Mouse (Mus musculus) midbrain, embryonic 12.5 days (tissue): ENCODE results near the gene Il12a. TPM values are rescaled to one million over a fixed set of nuclear protein-coding genes. Genes with fewer than 3 reads are reported as not detected.

ENCODE experiments used
- ATAC-seq: fragments of 200-750 bp; cut with Nextera tagmentation; 2 replicates; pipeline ENCODE4 v1.8.0; 2017; ENCODE audit warnings: low read depth, moderate TSS enrichment, moderate library complexity; ENCODE audit not compliant: low FRiP score
- H3K27ac ChIP-seq: fragments of 300-500 bp; sonication (generic); replicated peaks from 2 replicates; pipeline ENCODE4 v1.5.1; 2016; ENCODE audit warnings: mild to moderate bottlenecking
- H3K27me3 ChIP-seq: fragments of 300-500 bp; sonication (generic); 2 replicates; pipeline ENCODE4 v1.6.1; 2016; ENCODE audit warnings: mild to moderate bottlenecking
- H3K36me3 ChIP-seq: fragments of 300-500 bp; sonication (generic); 2 replicates; pipeline ENCODE4 v1.6.1; 2016
- H3K4me1 ChIP-seq: fragments of 300-500 bp; sonication (generic); 2 replicates; pipeline ENCODE4 v1.6.1; 2016
- H3K4me2 ChIP-seq: fragments of 300-500 bp; sonication (generic); replicated peaks from 2 replicates; pipeline ENCODE4 v1.6.1; 2016; ENCODE audit warnings: mild to moderate bottlenecking, moderate library complexity
- H3K4me3 ChIP-seq: fragments of 300-500 bp; sonication (generic); 2 replicates; pipeline ENCODE4 v1.5.1; 2016; ENCODE audit warnings: mild to moderate bottlenecking
- H3K9ac ChIP-seq: fragments of 300-500 bp; sonication (generic); replicated peaks from 2 replicates; pipeline ENCODE4 v1.6.1; 2016; ENCODE audit warnings: mild to moderate bottlenecking, moderate library complexity
- H3K9me3 ChIP-seq: fragments of 300-500 bp; sonication (generic); 2 replicates; pipeline ENCODE4 v1.6.1; 2016; ENCODE audit warnings: mild to moderate bottlenecking
- WGBS: fragments of 180-500 bp; shearing (Covaris S2); methylation state at CpG from one replicate; pipeline ENCODE4 v1.1.7; 2016; 5-methylcytosine and 5-hydroxymethylcytosine counted together
- polyA plus RNA-seq: library from polyadenylated mRNA; unstranded; fragments of >200 nt; fragmentation: Nextera tagmentation; extraction: Ambion mirVana; gene quantifications from 2 replicates; pipeline ENCODE4 v1.2.1, GENCODE M21; 2016

Il12a gene
- polyA plus RNA-seq, 1 experiment from 2014 or later, result not detected

GRCm38 (mm10) chr3:68667852-68668251 lies 22.6 kb upstream of the Il12a start:
- WGBS, result 93% methylated on average over 1 of the region's 1 CpGs
- ATAC-seq, result no peak
- Histone ChIP-seq H3K27ac (no peak overlapping the region), H3K36me3 (no peaks in the 10 kb centered on the region), H3K4me1 (no peaks in the 10 kb centered on the region; the same call in 1 of the 2 replicates), H3K4me3 (no peak overlapping the region), H3K9me3 (no peaks in the 10 kb centered on the region), H3K4me2 (no peak overlapping the region), H3K27me3 (no peaks in the 10 kb centered on the region), H3K9ac (no peak overlapping the region)

DNA sequence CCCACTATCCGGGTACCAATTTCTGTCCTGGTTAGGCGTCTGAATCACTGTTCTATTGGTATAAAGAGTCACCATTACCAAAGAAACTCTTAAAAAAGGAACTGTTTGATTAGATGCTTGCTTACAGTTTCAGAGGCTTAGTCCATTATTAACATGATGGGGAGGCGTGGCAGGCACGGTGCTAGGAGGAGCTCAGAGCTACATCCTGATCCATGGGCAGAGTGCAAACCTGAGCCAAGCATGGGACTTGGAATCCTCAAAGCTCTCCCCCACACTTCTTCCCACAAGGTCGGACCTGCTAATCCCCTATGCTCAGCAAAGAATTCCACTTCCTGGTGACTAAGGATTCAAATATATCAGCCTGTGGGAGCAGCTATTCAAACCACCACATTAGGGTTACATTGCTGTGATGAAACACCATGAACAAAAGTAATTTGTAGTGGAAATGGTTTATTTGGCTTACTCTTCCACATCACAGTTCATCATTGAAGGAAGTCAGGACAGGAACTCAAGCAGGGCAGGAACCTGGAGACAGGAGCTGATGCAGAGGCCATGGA lies 20.9 kb upstream of the Il12a start:
- WGBS, result 76% methylated on average over 5 of the region's 5 CpGs
- no peak for ATAC-seq

GRCm38 (mm10) chr3:68674721-68675120 lies 15.7 kb upstream of the Il12a start:
- Histone ChIP-seq H3K27ac (no peak overlapping the region), H3K4me3 (no peak overlapping the region), H3K9me3 (no peaks in the 10 kb centered on the region), H3K27me3 (no peaks in the 10 kb centered on the region), H3K4me1 (no peaks in the 10 kb centered on the region), H3K4me2 (no peak overlapping the region), H3K9ac (no peak overlapping the region), H3K36me3 (no peaks in the 10 kb centered on the region)
- no peak for ATAC-seq
- WGBS, result 90% methylated on average over 2 of the region's 2 CpGs

More for the DNA sequence above, 20.9 kb upstream of the Il12a start:
- H3K4me3 ChIP-seq, result no peak overlapping the region
- H3K4me1 ChIP-seq, result no peaks in the 10 kb centered on the region; the same call in 1 of the 2 replicates
- H3K27ac ChIP-seq, result no peak overlapping the region
- no peaks in the 10 kb centered on the region for H3K36me3 ChIP-seq
- no peak overlapping the region for H3K4me2 ChIP-seq
- no peaks in the 10 kb centered on the region for H3K9me3 ChIP-seq
- H3K9ac ChIP-seq, result no peak overlapping the region
- H3K27me3 ChIP-seq, result no peaks in the 10 kb centered on the region

GRCm38 (mm10) chr3:68675216-68675835 lies 15.1 kb upstream of the Il12a start:
- Histone ChIP-seq H3K9ac (no peak overlapping the region), H3K27me3 (no peaks in the 10 kb centered on the region), H3K36me3 (no peaks in the 10 kb centered on the region), H3K9me3 (no peaks in the 10 kb centered on the region), H3K4me3 (no peak overlapping the region), H3K4me1 (no peaks in the 10 kb centered on the region), H3K27ac (no peak overlapping the region), H3K4me2 (no peak overlapping the region)
- ATAC-seq, result no peak
- 77% methylated on average over 12 of the region's 12 CpGs for WGBS

DNA sequence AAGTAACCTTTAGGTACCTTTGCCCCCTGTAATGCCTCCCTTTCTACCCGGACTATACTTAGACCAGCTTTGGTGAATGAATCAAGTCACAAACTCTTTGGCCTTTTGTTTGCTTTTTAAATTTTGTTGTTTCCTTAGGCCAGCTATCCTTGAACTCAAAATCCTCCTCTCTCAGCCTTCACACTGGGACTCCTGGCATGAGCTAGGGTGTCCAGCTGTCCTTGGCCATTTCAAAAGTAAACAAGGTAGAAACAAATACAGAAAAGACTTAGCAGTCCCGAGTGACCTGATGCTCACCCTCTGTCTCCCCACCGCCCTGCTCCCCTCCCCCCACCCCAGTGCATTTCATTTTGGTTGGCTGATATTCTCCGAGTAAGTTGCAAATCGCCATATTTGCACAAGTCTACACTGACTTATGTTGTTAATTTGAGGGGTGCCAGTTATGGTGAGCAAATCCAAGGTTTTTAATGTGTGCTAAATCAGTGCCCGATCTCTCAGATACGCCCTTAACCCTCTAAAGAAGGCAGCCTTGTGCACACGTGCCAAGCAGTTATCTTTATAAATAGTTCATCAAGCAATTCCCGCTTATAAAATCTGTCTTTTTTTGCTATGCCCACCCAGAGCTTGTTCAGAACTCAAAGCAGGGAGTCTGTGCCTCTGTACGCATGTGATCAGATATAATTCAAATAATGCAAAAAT lies 14.3 kb upstream of the Il12a start:
- ATAC-seq, result no peak
- Histone ChIP-seq H3K27me3 (no peaks in the 10 kb centered on the region), H3K4me1 (no peaks in the 10 kb centered on the region), H3K4me2 (no peak overlapping the region), H3K4me3 (no peak overlapping the region), H3K9ac (no peak overlapping the region), H3K9me3 (no peaks in the 10 kb centered on the region), H3K36me3 (no peaks in the 10 kb centered on the region), H3K27ac (no peak overlapping the region)
- 79% methylated on average over 10 of the region's 10 CpGs for WGBS

DNA sequence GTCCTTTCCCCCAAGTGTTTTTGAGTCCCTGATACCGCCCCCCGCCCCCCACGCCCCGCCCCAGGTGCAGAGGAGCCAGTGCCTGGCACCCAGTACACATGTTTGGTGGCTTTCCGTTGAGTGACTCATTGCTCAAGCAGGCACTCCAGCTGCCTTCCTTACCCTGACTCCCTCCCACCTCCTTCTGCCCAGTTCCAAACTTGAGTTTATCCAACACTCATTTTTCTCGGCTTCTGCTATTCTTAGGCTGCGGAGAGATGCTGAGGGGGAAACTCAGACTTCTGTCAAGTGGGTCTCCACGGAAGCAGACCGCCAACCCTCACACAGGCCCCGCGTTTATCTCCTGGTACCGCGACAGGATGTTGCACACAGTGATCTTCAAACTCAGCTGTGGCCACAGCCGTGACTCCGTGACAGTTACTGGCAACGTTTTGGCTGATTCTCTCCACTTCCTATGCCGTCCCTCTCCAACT lies 13.6 kb upstream of the Il12a start:
- H3K36me3 ChIP-seq, result no peaks in the 10 kb centered on the region
- H3K9ac ChIP-seq, result no peak overlapping the region
- 51% methylated on average over 14 of the region's 17 CpGs for WGBS
- no peaks in the 10 kb centered on the region for H3K9me3 ChIP-seq
- no peak overlapping the region for H3K4me3 ChIP-seq
- H3K4me1 ChIP-seq, result no peaks in the 10 kb centered on the region
- no peak overlapping the region for H3K27ac ChIP-seq
- H3K4me2 ChIP-seq, result no peak overlapping the region; the same call in 1 of the 2 replicates
- ATAC-seq, result no peak
- no peaks in the 10 kb centered on the region for H3K27me3 ChIP-seq

DNA sequence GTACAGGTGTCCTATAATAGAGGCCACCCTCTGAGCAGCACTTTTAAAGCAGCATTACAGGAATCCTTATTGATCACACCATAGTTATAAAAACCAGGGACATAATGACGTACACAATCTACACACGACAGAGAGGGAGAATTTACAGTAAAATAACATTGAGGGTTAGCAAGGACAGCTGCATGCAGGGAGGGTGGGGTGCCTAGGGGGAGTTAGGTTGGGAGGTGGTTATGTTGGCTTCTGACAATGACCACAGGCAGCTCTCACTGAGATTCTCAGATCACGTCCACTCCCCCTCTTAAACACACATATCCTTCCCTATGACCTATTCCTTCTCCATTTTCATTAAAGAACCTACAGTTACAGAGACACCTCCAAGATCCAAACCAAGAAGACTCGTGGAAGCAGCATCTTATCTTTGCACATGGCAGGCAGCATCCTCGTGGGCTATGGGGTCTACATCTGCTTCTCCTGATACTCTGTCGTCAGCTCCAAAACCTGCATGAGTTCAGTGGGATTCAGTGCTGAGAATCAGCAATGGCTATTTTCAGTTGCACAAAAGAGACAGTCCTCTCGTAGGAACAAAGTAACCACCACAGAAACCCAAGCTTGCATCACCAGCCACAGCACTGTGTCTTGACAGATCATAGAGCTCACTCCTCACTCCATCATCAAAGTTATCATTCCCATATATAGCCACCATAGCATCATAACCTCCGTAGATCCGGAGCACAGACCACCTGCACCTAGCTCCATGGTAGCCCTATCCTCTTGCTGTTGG lies 11.4 kb upstream of the Il12a start:
- no peak for ATAC-seq
- Histone ChIP-seq H3K27ac (no peak overlapping the region), H3K4me3 (no peak overlapping the region)

DNA sequence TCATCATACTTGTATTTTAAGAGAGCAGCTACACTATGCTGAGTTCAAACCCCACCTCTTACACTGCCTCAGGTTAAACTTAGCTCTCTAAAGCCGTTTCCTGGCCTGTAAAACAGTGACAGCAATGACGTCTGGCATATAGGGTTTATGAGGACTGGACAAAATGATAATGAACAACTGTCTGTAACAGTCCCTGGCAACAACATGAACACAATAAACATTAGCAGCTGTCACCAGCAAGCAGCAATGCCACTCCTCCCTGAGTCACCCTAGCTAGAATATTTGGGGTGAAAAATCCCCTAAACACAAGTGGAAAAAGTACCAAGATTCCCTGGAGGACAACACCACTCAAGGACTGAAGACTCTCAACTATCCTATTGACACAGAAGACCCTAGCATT lies 6.9 kb upstream of the Il12a start:
- Histone ChIP-seq H3K36me3 (no peaks in the 10 kb centered on the region), H3K9ac (no peak overlapping the region), H3K4me3 (no peak overlapping the region), H3K9me3 (no peaks in the 10 kb centered on the region), H3K27me3 (no peaks in the 10 kb centered on the region), H3K4me1 (no peaks in the 10 kb centered on the region), H3K27ac (no peak overlapping the region), H3K4me2 (no peak overlapping the region)
- WGBS, result 61% methylated on average over 2 of the region's 2 CpGs
- ATAC-seq, result no peak

More for the DNA sequence above, 11.4 kb upstream of the Il12a start:
- Histone ChIP-seq H3K4me1 (no peaks in the 10 kb centered on the region), H3K9ac (no peak overlapping the region), H3K9me3 (no peaks in the 10 kb centered on the region), H3K4me2 (no peak overlapping the region), H3K27me3 (no peaks in the 10 kb centered on the region), H3K36me3 (no peaks in the 10 kb centered on the region)
- 90% methylated on average over 9 of the region's 9 CpGs for WGBS

- ATAC-seq, result no peak
- H3K9ac ChIP-seq, result no peak overlapping the region
- no peak overlapping the region for H3K4me3 ChIP-seq
- H3K27ac ChIP-seq, result no peak overlapping the region
- no peaks in the 10 kb centered on the region for H3K4me1 ChIP-seq
- no peaks in the 10 kb centered on the region for H3K36me3 ChIP-seq
- WGBS, result 89% methylated on average over 1 of the region's 1 CpGs
- H3K27me3 ChIP-seq, result no peaks in the 10 kb centered on the region
- H3K9me3 ChIP-seq, result no peaks in the 10 kb centered on the region
- H3K4me2 ChIP-seq, result no peak overlapping the region
Observed at GRCm38 (mm10) chr3:68684207-68684606, 6.2 kb upstream of the Il12a start.

DNA sequence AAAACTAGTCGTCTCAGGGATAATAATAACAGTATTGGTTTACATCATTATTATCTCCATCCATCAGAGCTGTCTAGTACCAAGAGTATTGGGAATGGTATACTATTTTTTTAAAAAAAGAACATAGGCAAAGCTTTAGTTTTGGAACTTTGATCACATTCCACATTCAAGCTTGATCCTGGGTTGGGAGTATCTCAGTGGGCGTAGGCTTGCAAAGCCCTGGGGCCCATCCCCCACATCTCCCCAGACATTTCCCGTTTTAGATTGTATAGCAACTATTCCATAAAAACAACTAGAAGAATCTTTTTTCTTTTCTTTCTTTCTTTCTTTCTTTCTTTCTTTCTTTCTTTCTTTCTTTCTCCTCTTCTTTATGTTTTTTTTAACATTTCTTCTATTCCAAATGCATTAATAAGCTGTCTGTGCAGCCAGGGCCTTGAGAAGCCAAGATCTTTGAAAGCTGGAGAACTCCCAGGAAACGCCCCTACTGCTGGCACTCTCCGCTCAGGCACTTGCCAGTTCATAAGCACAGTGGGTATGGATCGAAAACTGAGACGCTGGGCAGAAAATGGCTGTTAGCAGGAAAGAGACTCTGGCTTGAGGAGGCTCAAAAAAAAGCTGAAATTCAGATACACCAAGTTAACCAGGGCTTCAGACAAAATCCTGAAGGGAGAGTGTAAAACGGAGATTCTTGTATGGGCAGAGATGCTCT lies 3.4 kb upstream of the Il12a start:
- ATAC-seq, result no peak
- WGBS, result 81% methylated on average over 8 of the region's 8 CpGs
- no peaks in the 10 kb centered on the region for H3K36me3 ChIP-seq

DNA sequence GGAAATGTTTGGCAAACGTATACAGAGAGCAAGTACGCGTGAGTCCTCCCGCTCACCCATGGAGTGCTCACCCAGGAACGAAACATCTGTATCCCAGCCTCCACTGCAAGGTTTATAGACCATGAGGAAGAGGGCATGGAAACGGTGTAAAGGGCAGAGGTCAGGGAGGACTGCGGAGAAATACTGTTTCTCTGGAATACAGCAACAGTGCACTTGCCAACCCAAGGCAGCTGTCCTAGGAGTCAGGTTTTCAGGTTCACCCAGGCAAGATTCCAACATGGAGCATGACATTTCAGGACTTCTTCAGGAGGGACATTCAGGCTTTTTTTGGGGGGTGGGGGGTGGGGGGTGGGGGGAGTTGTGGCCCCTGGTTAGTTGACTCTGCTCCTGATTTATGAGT lies 1.1 kb upstream of the Il12a start:
- Histone ChIP-seq H3K4me1 (no peaks in the 10 kb centered on the region; the same call in 1 of the 2 replicates), H3K27me3 (no peaks in the 10 kb centered on the region), H3K36me3 (no peaks in the 10 kb centered on the region), H3K27ac (no peak overlapping the region), H3K9me3 (no peaks in the 10 kb centered on the region), H3K4me2 (no peak overlapping the region), H3K4me3 (no peak overlapping the region), H3K9ac (no peak overlapping the region)
- no peak for ATAC-seq
- WGBS, result 79% methylated on average over 7 of the region's 7 CpGs

More for the DNA sequence above, 3.4 kb upstream of the Il12a start:
- no peaks in the 10 kb centered on the region for H3K9me3 ChIP-seq
- H3K4me2 ChIP-seq, result no peak overlapping the region
- H3K4me3 ChIP-seq, result no peak overlapping the region
- no peak overlapping the region for H3K9ac ChIP-seq
- H3K27ac ChIP-seq, result no peak overlapping the region
- no peaks in the 10 kb centered on the region for H3K27me3 ChIP-seq
- H3K4me1 ChIP-seq, result no peaks in the 10 kb centered on the region
